Mouse (Mus musculus) retina, embryonic 14.5 days (tissue): ENCODE results near the gene Clhc1.

Source experiments
- DNase-seq: peaks from one replicate; pipeline ENCODE4 v3.0.0-alpha.2; 2015; ENCODE audit warnings: low spot score

The Clhc1 gene

DNA sequence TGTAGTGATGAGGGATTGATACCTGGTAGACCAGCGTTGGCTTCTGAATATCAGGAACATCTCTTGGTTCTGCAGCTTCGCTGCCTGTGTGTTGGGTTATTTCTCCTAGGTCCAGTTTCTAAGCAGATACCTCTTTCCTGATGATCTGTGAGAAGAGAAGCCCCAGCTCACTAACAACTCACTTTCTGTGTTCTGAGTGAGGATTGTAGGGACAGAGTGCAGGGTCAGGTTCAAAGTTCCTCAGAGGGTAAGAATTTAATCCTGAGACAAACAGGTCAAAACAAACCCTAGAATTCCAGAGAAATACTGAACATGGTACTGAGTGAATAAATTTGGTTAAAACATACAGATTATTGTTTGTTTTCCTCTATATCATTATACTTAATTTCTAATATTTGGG lies 15.7 kb downstream of the Clhc1 start:
- DNase-seq: no peak

DNA sequence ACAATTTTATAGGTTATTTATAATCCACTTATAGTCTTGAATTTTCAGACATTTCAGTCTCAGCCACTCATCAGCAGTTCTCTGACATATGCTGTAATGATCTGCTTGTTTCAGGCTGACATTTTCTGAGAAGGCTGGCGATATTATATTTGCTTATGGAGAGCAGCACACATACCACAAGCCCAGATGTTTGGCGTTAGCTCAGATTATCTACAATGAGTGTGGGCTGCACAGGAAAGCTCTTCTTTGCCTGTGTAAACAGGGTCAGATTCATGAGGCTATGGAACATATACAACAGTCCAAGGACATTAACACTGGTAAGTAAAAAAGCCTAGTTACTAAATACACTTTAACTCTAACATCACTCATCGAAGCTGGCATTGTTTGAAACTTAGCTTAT lies 23.8 kb downstream of the Clhc1 start:
- no peak for DNase-seq

DNA sequence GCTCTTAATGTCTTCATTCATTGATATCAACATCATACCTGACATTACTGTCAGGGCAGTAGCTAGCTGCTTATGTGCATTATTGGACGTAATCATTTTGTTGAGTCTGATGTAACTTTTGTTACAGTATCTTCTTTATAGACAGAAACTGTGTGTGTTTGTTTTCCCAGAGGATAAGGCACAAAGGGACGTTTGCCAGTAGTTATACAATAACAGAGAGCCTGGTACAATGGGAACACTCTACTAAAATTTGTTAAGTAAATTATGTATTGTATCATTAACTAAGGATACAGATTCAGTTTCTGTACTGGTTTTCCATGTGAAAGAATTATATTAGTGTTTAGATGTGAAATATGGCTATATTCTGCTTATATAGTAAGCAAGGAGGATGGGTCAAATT lies 24.9 kb downstream of the Clhc1 start:
- no peak for DNase-seq

DNA sequence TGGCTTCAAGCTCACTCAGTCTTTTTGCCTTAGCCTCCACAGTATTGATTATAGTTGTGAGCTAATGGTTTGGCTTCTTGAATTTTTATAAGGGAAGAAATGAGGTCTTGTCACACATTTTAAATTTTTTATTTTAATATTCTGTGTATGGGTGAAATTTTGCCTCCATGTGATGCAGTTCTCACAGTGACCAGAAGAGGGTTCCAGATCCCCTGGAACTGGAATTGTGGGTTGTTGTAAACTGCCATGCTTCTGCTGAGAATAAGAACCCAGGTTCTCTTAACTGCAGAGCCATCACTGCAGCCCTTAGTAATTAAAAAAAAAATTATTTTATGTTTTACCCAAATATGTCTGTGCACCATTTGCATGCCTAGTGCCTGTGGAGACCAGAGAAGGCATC lies 31.9 kb downstream of the Clhc1 start:
- DNase-seq: peak; percentile 32

DNA sequence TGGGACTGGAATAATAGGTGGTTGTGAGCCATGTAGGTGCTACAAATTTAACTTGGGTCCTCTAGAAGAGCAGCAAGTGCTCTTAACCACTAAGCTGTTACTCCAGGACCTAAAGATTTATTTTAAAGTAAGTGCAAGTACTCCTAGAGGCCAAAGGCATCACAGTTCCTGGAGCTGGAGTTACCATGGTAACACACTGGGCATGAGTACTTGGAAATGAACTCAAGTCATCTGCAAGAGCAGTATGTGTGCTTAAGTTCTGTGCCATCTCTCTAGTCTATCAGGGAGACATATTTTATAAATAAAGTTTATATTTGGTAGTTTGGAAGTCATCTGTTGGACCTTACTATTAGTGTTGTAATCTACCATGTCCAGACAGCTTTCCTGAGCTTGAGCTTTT lies 47.5 kb downstream of the Clhc1 start:
- no peak for DNase-seq

DNA sequence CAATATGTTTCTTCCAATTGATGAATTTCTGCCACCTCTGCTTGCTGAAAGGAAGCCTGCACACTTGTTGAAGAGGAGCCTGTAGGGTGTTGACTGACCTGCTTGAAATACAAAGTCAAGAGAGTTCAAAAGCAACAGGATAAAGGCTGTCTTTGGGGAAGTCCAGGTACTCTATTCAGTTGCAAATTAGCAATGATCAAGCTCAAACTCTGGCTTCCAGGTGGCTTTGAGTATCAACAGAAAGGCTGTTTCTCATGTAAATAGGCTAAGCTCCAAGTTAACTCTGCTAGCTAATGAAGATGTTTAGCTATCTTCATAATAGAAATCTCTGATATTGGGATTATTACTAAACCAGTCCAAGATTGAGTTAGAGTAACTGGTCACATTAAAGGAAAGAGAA lies 49.4 kb downstream of the Clhc1 start:
- no peak for DNase-seq

DNA sequence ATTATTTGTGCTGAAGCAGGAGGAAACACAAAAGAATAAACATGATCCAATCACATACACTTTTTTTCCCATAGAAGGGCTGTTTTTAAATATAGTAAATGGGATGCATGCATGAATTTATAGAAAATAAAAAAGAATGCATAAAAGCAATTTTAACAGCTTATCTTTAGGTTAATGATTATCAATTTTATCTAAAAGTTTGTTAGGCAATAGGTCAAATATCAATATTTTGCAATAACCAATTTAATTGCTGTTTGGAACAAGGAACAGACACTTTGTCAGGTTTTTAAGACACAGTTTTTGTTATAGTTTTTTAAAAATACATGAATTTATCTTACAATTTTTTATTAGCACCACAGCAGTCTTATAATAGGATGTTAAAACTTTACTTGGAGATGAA lies 51.2 kb downstream of the Clhc1 start:
- no peak for DNase-seq

DNA sequence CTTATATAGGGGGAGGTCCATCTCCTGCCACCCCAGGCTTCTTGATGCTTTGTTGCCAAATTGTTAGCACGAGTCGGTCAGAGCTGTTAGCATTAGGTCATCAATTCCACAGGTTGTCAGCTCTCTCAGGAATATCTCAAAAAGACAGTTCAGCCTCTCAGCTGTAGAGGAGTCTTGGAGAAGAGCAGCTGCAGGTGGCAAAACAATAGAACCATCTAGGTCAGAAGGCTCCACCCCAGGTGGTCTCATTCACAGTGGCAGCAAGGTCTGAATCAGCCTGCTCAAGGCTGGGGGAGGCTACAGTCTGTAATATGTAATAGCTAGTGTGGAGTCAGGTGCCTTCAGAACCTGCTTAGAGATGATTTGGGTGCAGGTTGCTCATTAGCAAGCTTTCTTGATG lies 55.8 kb downstream of the Clhc1 start:
- no peak for DNase-seq

DNA sequence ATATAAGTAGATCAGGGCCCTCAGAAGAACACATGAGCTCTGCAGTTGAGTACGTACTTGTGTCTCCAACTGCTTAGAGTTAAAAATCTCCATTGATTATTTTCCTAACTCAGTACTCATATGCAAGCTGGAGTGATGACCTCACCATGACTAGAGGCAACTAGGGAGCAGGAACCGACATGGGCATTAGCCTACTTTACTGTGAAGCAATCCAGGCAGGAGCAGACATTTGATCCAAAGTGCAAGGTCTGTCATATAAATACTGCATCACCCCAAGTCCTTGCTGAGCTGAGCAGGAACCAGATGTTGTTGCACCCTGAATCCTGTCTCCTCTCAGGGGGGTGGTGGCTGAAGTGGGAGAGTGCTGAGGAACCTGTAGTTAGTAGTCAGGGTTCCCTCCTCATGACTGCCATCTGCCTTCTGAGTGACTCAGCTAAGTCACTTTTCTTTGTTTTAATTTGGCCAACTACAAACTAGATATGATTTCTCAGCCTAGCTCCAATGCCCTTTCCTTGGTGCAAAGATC lies 59.8 kb downstream of the Clhc1 start:
- DNase-seq: no peak

DNA sequence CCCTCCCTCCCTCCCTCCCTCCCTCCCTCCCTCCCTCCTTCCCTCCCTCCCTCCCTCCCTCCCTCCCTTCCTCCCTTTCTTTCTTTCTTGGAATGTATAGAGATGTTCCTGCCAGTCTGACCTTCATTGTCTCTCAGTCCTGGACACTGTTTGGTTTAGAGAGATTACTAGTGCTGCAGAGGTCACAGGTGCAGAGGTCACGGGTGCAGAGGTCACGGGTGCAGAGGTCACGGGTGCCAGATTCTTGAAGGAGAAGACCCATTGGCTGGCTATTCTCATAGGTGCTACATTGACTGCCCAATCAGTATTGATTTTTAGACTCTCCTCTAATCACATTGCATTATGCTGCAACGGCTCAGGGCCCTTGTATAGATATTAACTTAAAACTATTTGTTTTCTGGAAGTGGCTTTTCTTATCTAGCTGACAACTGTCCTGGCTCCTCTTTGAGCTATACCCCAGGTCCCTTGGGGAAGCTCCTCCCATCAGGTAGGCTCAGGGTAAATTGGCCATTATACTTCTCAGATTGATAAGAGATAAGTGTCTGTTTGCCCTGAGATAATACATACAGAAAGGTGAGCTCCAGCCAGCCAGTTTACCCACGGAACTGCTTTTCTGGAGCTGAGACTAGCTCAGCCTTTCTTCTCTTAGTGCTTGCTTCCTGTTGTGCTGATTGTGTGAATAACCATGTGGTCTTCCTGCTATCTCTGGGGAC lies 62.2 kb downstream of the Clhc1 start:
- no peak for DNase-seq

DNA sequence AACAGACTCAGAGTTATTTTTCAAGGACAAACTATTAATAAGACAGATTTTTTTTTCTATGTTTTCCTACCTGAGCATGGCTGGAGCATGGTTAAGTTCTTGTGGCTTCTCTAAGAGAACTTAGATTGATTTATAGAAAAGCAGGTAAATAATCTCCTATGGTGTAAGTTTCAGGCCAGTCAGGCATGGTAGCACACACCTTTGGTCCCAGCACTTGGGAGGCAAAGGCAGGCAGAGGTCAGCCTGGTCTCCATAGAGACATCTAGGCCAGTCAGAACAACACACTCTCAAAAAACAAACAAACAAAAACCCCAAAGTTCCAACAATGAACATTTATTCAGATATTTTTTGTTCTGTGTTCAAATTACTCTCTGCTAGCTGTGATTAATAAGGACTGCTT lies 64.3 kb downstream of the Clhc1 start:
- DNase-seq: no peak

DNA sequence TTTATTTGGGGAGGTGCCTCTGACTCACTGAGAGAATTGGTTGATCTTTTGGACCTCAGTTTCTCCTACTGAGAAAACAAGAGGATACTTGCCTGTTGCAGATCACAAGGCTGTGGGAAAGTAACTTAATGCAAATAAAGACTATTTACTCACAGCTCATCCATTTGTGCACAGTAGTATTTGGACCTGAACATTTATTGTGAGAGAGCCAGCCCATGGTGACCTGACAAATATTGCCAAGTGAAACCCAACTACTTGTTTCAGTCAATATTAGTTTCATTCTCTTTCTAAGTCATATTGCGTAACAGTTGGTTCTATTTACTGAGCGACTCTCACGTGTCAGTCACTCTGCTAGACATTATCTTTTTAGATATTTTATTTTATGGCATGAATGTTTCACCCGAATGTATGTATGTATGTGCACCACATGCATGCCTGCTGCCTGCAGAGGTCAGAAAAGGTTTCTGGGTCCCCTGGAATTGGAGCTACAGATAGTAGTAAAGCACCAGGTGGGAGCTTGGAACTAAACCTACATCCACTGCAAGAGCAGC lies 65.5 kb downstream of the Clhc1 start:
- no peak for DNase-seq

DNA sequence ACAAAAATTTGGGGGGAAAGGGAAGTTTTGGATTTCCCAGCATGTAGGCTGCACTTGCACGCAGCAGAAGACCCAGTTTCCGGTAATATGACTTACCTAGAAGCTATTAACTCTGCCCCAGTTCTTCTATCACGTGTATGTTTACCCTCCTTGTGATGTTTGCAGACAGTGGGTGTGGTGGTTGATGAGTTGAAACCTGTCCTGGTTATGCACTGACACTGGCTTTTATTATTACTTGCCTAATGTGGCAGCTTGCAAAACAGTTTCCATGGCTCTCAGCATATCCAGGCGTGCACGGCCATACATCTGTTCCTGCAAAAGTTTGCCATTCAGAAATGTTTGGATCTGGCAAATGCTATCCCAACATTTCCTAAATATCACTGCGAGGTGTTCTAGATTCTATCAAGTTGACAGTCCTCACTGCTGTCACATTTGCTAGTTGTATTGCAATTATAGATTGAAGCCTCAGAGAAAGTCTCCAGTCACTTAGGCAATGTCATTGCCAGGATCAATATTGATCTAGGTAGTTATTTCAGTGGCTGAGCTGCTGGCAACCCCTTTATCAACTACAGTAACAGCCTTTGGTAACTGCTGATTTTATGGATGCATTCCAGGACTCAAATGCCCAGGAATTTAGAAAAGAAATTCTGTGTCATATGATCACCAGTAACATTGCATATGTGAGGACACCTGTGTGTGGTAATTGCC lies 66.6 kb downstream of the Clhc1 start:
- no peak for DNase-seq

DNA sequence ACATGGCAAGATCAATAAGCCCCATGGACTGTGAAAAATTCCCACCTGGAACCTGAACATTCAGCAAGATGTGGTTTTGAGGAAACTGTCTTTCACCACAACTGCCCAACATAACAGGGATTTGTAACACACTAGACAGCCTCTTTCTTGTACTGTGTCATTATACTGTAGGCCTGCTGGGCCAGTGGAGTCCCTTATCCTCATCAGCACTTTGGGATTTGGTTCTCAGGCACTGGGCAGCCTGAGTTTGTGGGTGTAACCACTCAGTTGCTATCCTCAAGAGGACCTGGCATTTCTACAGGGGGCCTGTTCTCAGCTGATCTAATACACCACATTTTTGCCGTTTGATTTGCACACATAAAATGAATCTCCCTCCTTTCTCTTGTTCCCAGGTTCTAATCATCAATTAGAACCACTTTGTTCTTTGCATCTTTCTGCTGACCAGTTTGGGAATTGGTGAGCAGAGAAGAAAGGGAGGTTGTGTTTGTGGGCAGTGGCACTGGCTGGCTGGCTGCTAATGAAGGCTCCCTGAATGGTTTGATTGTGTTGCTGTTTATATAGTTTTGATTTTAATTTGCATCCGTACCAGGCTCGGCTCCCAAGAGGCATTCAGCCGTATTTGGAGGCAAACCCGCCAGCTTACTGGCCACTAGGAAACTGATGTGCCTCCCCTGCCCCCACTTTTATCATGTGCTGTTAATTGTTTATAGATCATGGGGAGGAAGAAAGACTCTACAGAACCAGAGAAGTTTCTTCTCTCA lies 74.5 kb downstream of the Clhc1 start:
- DNase-seq: no peak

DNA sequence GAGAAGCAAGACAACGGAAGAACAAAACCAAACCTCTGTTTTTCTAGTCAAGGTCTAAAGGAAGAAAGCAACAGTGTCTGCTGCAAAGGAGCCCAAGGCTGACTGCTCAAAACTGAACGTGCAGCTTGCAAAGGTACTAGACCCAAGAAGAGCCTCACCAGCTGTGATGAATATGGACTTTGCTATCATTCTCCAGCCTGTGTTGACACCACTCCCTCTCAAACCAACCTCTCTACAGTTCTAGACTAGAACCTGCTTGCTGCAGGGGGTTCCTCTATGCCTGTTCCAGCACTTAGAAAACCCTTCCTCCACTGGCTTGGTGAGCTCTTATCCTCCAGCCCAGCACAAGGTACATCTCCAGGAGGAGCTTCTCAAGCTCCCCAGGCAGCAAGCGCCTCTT lies 75.6 kb downstream of the Clhc1 start:
- no peak for DNase-seq

DNA sequence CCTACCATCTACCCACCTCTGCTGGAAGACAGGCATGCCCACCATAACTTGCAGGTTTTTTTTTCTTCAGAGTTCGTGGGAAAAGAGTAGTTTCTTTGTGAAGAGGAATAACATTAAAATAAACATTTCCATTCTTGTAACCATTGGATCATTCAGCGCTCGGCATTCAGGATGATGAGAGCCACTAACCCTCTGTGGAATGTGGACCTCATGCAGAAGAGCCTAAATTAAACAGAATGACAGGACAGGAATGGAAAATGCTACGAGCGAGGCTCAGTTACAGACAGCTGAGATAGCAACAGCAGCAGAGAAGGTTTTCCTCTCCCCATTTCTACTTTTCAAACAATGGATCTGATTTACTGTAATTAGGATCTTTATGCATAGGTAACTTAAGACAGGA lies 78.8 kb downstream of the Clhc1 start:
- DNase-seq: no peak

DNA sequence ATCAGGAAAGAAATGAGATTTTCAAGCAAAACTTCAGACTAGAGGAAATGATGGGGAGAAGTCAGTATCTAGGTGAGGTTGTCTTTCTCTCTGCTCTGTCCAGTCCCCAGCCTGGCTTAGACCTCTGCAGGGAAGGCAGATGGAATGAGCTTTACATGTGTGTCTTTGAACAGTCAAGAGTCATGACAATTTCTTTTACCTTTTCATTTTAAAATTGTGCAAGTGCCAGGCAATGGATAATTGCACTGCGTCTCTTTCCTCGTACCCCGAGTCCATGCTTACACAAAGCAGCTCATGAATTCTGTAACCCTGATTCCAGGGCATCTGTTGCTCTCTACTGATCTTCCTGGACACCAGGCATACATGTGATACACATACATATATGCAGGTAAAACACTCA lies 80.0 kb downstream of the Clhc1 start:
- no peak for DNase-seq
